Mouse (Mus musculus) neural tube, embryonic 11.5 days (tissue): ENCODE data around the gene Flrt1. TPM values are rescaled to one million over a fixed set of nuclear protein-coding genes. Genes with fewer than 3 reads are reported as not detected.

Experiments used
- ATAC-seq: fragments of 200-750 bp; cut with Nextera tagmentation; 2 replicates; pipeline ENCODE4 v1.8.0; 2017; ENCODE audit warnings: moderate number of reproducible peaks, mild to moderate bottlenecking, moderate TSS enrichment, moderate library complexity; ENCODE audit not compliant: insufficient read depth, low FRiP score, low TSS enrichment
- DNase-seq: peaks from one replicate; pipeline ENCODE4 v3.0.0-alpha.2; 2015; ENCODE audit warnings: low spot score
- H3K27ac ChIP-seq: fragments of 300-500 bp; sonication (generic); 2 replicates; pipeline ENCODE4 v1.5.1; 2014; ENCODE audit warnings: low read depth, mild to moderate bottlenecking, low read length
- H3K27me3 ChIP-seq: fragments of 300-500 bp; sonication (generic); 2 replicates; pipeline ENCODE4 v1.6.1; 2014; ENCODE audit warnings: mild to moderate bottlenecking, low read length, mixed read lengths; ENCODE audit not compliant: control insufficient read depth, insufficient read depth
- H3K36me3 ChIP-seq: fragments of 300-500 bp; sonication (generic); 2 replicates; pipeline ENCODE4 v1.6.1; 2014; ENCODE audit warnings: mild to moderate bottlenecking, low read length, moderate library complexity, mixed read lengths; ENCODE audit not compliant: control insufficient read depth, insufficient read depth
- H3K4me1 ChIP-seq: fragments of 300-500 bp; sonication (generic); 2 replicates; pipeline ENCODE4 v1.6.1; 2014; ENCODE audit warnings: low read length, mixed read lengths; ENCODE audit not compliant: control insufficient read depth, insufficient read depth
- H3K4me2 ChIP-seq: fragments of 300-500 bp; sonication (generic); 2 replicates; pipeline ENCODE4 v1.6.1; 2014; ENCODE audit warnings: low read depth, mild to moderate bottlenecking, moderate library complexity
- H3K4me3 ChIP-seq: fragments of 300-500 bp; sonication (generic); 2 replicates; pipeline ENCODE4 v1.5.1; 2014; ENCODE audit warnings: low read depth, low read length
- H3K9ac ChIP-seq: fragments of 300-500 bp; sonication (generic); 2 replicates; pipeline ENCODE4 v1.6.1; 2014; ENCODE audit warnings: mild to moderate bottlenecking, low read length
- H3K9me3 ChIP-seq: fragments of 300-500 bp; sonication (generic); 2 replicates; pipeline ENCODE4 v1.6.1; 2016; ENCODE audit warnings: low read length; ENCODE audit not compliant: control insufficient read depth
- WGBS: fragments of 180-500 bp; shearing (Covaris S2); extraction: QIAGEN DNeasy Blood & Tissue Kit; methylation state at CpG from one replicate; pipeline ENCODE4 v1.1.7; 2014; 5-methylcytosine and 5-hydroxymethylcytosine counted together
- polyA plus RNA-seq: library from polyadenylated mRNA; unstranded; fragments of >200 nt; fragmentation: Nextera tagmentation; extraction: Ambion mirVana; gene quantifications from 2 replicates; pipeline ENCODE4 v1.2.1, GENCODE M21; 2014

Flrt1 gene
- polyA plus RNA-seq, 1 experiment from 2014 or later: 7.5 TPM

- Histone ChIP-seq H3K4me2 (no peak overlapping the region), H3K27ac (no peak overlapping the region)
Measured at GRCm38 (mm10) chr19:7113574-7113973, 8.0 kb upstream of the Flrt1 start.

GRCm38 (mm10) chr19:7112628-7113027, 7.1 kb upstream of the Flrt1 start:
- H3K27me3 ChIP-seq: peaks cover 12% of the 10 kb centered on the region; the same call in 1 of the 2 replicates
- DNase-seq: no peak
- H3K4me3 ChIP-seq: no peak overlapping the region
- H3K9ac ChIP-seq: no peak overlapping the region
- no peak overlapping the region for H3K4me2 ChIP-seq
- no peak for ATAC-seq
- 36% methylated on average over 3 of the region's 3 CpGs for WGBS
- peaks cover 25% of the 10 kb centered on the region for H3K4me1 ChIP-seq
- no peak overlapping the region for H3K27ac ChIP-seq
- no peaks in the 10 kb centered on the region for H3K36me3 ChIP-seq
- no peaks in the 10 kb centered on the region for H3K9me3 ChIP-seq

More at GRCm38 (mm10) chr19:7113574-7113973, 8.0 kb upstream of the Flrt1 start:
- no peak for ATAC-seq
- DNase-seq: no peak
- no peaks in the 10 kb centered on the region for H3K9me3 ChIP-seq
- peaks cover 25% of the 10 kb centered on the region for H3K4me1 ChIP-seq
- H3K4me3 ChIP-seq: no peak overlapping the region
- no peaks in the 10 kb centered on the region for H3K36me3 ChIP-seq
- WGBS: 27% methylated on average over 14 of the region's 14 CpGs
- H3K9ac ChIP-seq: peak overlapping the region; percentile 31
- peaks cover 5% of the 10 kb centered on the region; the same call in 1 of the 2 replicates for H3K27me3 ChIP-seq

GRCm38 (mm10) chr19:7111710-7112109, 6.2 kb upstream of the Flrt1 start:
- peaks cover 19% of the 10 kb centered on the region for H3K4me1 ChIP-seq
- ATAC-seq (no peak), DNase-seq (no peak)
- no peaks in the 10 kb centered on the region for H3K36me3 ChIP-seq
- H3K4me3 ChIP-seq: no peak overlapping the region
- no peak overlapping the region; the same call in 1 of the 2 replicates for H3K9ac ChIP-seq
- H3K27me3 ChIP-seq: peaks cover 16% of the 10 kb centered on the region; the same call in 1 of the 2 replicates
- no peaks in the 10 kb centered on the region for H3K9me3 ChIP-seq
- WGBS: 80% methylated on average over 4 of the region's 4 CpGs
- H3K4me2 ChIP-seq: no peak overlapping the region
- H3K27ac ChIP-seq: no peak overlapping the region

- H3K27me3 ChIP-seq: peaks cover 19% of the 10 kb centered on the region; the same call in 1 of the 2 replicates
- no peak for ATAC-seq
Measured at GRCm38 (mm10) chr19:7111309-7111708, 5.8 kb upstream of the Flrt1 start.

GRCm38 (mm10) chr19:7110875-7111274, 5.3 kb upstream of the Flrt1 start:
- no peak overlapping the region for H3K9ac ChIP-seq
- H3K36me3 ChIP-seq: no peaks in the 10 kb centered on the region
- no peak for DNase-seq
- no peak overlapping the region for H3K4me2 ChIP-seq
- H3K9me3 ChIP-seq: no peaks in the 10 kb centered on the region
- H3K27ac ChIP-seq: no peak overlapping the region
- H3K27me3 ChIP-seq: peaks cover 23% of the 10 kb centered on the region; the same call in 1 of the 2 replicates
- H3K4me1 ChIP-seq: peaks cover 15% of the 10 kb centered on the region
- no peak overlapping the region for H3K4me3 ChIP-seq
- no peak for ATAC-seq
- WGBS: 54% methylated on average over 6 of the region's 6 CpGs

More at GRCm38 (mm10) chr19:7111309-7111708, 5.8 kb upstream of the Flrt1 start:
- H3K4me3 ChIP-seq: no peak overlapping the region
- H3K9ac ChIP-seq: no peak overlapping the region; the same call in 1 of the 2 replicates
- H3K9me3 ChIP-seq: no peaks in the 10 kb centered on the region
- no peaks in the 10 kb centered on the region for H3K36me3 ChIP-seq
- H3K4me2 ChIP-seq: no peak overlapping the region
- peaks cover 15% of the 10 kb centered on the region for H3K4me1 ChIP-seq
- DNase-seq: no peak
- H3K27ac ChIP-seq: no peak overlapping the region
- 87% methylated on average over 6 of the region's 6 CpGs for WGBS

GRCm38 (mm10) chr19:7110097-7110496, 4.6 kb upstream of the Flrt1 start:
- Histone ChIP-seq H3K4me2 (no peak overlapping the region), H3K27me3 (peaks cover 23% of the 10 kb centered on the region; the same call in 1 of the 2 replicates), H3K9ac (no peak overlapping the region), H3K36me3 (no peaks in the 10 kb centered on the region), H3K4me3 (no peak overlapping the region), H3K4me1 (peaks cover 15% of the 10 kb centered on the region), H3K9me3 (no peaks in the 10 kb centered on the region), H3K27ac (no peak overlapping the region)
- 6% methylated on average over 5 of the region's 5 CpGs for WGBS
- DNase-seq (no peak), ATAC-seq (no peak)

GRCm38 (mm10) chr19:7108114-7108905, 2.8 kb upstream of the Flrt1 start:
- no peak overlapping the region for H3K27ac ChIP-seq

GRCm38 (mm10) chr19:7107174-7107573, 1.6 kb upstream of the Flrt1 start:
- peaks cover 28% of the 10 kb centered on the region for H3K4me1 ChIP-seq
- WGBS: 90% methylated on average over 4 of the region's 4 CpGs
- peaks cover 23% of the 10 kb centered on the region; the same call in 1 of the 2 replicates for H3K27me3 ChIP-seq
- ATAC-seq (no peak), DNase-seq (no peak)
- no peaks in the 10 kb centered on the region for H3K36me3 ChIP-seq
- H3K9me3 ChIP-seq: no peaks in the 10 kb centered on the region
- H3K4me3 ChIP-seq: no peak overlapping the region
- no peak overlapping the region for H3K9ac ChIP-seq
- no peak overlapping the region for H3K27ac ChIP-seq
- H3K4me2 ChIP-seq: no peak overlapping the region

More at GRCm38 (mm10) chr19:7108114-7108905, 2.8 kb upstream of the Flrt1 start:
- Histone ChIP-seq H3K4me1 (peaks cover 22% of the 10 kb centered on the region), H3K9ac (no peak overlapping the region), H3K4me2 (no peak overlapping the region), H3K36me3 (no peaks in the 10 kb centered on the region), H3K27me3 (peaks cover 23% of the 10 kb centered on the region; the same call in 1 of the 2 replicates), H3K9me3 (no peaks in the 10 kb centered on the region), H3K4me3 (no peak overlapping the region)
- ATAC-seq (no peak), DNase-seq (no peak)
- 59% methylated on average over 6 of the region's 6 CpGs for WGBS

GRCm38 (mm10) chr19:7106566-7106965, 1.0 kb upstream of the Flrt1 start:
- no peak overlapping the region for H3K27ac ChIP-seq
- H3K4me3 ChIP-seq: no peak overlapping the region
- ATAC-seq (no peak), DNase-seq (no peak)
- no peaks in the 10 kb centered on the region for H3K9me3 ChIP-seq
- H3K36me3 ChIP-seq: no peaks in the 10 kb centered on the region
- peaks cover 26% of the 10 kb centered on the region; the same call in 1 of the 2 replicates for H3K27me3 ChIP-seq
- H3K4me1 ChIP-seq: peaks cover 28% of the 10 kb centered on the region
- H3K4me2 ChIP-seq: no peak overlapping the region
- 90% methylated on average over 2 of the region's 2 CpGs for WGBS
- no peak overlapping the region for H3K9ac ChIP-seq
